Mouse (Mus musculus): ENCODE measurements around the gene Yif1a. TPM values are rescaled to one million over a fixed set of nuclear protein-coding genes. Genes with fewer than 3 reads are reported as not detected.
"Not testable (repeated sequence)": the region's sequence is repeated elsewhere in the genome, so short reads cannot be mapped to it uniquely, and the experiment has no call there.

Gene Yif1a
- total RNA-seq, 1 experiment from 2014 or later, result 10.4 TPM

- no peak for ATAC-seq (replicated peaks; ENCODE audit: insufficient number of reproducible peaks, low FRiP score, low TSS enrichment, poor library complexity, severe bottlenecking)
Observed at GRCm38 (mm10) chr19:5082596-5082995, 5.7 kb upstream of the Yif1a start.

- no peak for ATAC-seq (replicated peaks; ENCODE audit: insufficient number of reproducible peaks, low FRiP score, low TSS enrichment, poor library complexity, severe bottlenecking)
Observed at GRCm38 (mm10) chr19:5083961-5084833, 4.1 kb upstream of the Yif1a start.

GRCm38 (mm10) chr19:5084834-5085144, 3.5 kb upstream of the Yif1a start:
- no peak for ATAC-seq (replicated peaks; ENCODE audit: insufficient number of reproducible peaks, low FRiP score, low TSS enrichment, poor library complexity, severe bottlenecking)

- ATAC-seq (replicated peaks; ENCODE audit: insufficient number of reproducible peaks, low FRiP score, low TSS enrichment, poor library complexity, severe bottlenecking), result no peak
Observed at GRCm38 (mm10) chr19:5085145-5085863, 3.0 kb upstream of the Yif1a start, which contains the start of gene Tmem151a. Gene Tmem151a, minus strand, starts transcription at chr19:5085531.

DNA sequence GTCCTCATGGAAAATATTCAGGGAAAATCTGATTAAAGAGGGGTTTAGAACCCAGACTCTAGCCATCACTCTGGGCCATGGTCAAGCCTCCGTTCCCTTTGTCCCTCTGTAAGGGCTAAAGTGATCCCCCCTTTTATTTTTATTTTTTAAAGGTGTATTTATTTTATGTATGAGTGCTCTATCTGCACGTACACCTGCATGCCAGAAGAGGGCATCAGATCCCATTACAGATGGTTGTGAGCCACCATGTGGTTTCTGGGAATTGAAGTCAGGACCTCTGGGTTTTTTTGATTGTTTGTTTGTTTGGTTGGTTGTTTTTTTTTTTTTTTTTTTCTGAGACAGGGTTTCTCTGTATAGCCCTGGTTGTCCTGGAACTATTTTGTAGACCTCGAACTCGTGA, 1.8 kb upstream of the Yif1a start:
- not testable (repeated sequence) for ATAC-seq (replicated peaks; ENCODE audit: insufficient number of reproducible peaks, low FRiP score, low TSS enrichment, poor library complexity, severe bottlenecking)

GRCm38 (mm10) chr19:5089324-5089723, 986 bp downstream of the Yif1a start:
- ATAC-seq (replicated peaks; ENCODE audit: insufficient number of reproducible peaks, low FRiP score, low TSS enrichment, poor library complexity, severe bottlenecking), result no peak

GRCm38 (mm10) chr19:5092083-5092482, 3.7 kb downstream of the Yif1a start:
- no peak for ATAC-seq (replicated peaks; ENCODE audit: insufficient number of reproducible peaks, low FRiP score, low TSS enrichment, poor library complexity, severe bottlenecking)

- no peak for ATAC-seq (replicated peaks; ENCODE audit: insufficient number of reproducible peaks, low FRiP score, low TSS enrichment, poor library complexity, severe bottlenecking)
Observed at GRCm38 (mm10) chr19:5093481-5094242, 5.3 kb downstream of the Yif1a start.

DNA sequence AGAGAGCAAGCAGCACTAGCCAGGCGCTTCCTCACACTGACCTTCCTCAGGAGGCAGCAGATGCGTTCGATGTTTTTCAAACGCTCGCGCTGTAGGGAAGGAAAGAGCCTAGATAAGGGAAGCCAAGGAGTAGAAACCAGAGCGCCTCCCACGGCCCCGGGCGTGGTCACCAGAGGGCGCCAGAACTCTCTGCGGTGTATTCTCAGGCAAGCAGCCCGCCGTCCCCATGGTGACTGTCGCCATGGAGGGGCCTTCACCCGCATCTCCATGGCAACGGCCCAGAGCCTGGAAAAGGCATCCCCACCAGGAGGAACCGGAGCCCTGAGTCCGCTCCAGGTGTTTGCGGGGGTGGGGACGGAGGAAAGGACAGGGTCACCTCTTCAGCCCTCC, 5.9 kb downstream of the Yif1a start:
- peak; percentile 72 for ATAC-seq (replicated peaks; ENCODE audit: insufficient number of reproducible peaks, low FRiP score, low TSS enrichment, poor library complexity, severe bottlenecking)

DNA sequence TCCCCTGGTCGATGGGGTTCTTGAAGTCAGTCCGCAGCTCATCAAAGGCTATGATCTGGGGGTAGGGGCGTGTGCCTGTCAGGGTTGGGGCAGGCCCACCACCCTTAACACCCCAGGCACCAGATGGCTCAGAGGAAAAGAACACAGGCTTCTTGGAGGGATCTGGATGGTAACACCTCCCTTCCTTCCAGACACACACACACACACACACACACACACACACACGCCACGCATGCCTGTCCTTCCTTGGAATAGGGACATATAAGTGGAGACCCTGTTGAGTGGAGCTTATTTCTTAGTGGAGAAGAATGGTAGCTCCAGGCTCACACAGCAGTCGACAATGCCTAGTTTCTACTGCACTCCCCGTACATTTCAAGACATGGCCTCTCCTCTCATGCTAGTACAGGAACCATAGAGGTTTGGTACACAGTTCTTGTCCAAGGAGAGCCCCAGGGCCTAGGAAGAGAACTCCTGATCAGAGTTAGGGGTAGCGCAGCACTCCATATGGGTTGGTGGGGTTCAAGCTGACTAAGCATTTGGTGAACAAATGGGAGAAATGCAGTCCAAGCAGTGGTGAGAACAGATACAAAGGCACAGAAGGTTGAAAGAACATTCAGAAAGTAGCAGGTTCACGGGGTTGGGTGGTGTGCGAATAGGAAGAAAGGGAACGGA, 6.5 kb downstream of the Yif1a start:
- ATAC-seq (replicated peaks; ENCODE audit: insufficient number of reproducible peaks, low FRiP score, low TSS enrichment, poor library complexity, severe bottlenecking), result no peak

DNA sequence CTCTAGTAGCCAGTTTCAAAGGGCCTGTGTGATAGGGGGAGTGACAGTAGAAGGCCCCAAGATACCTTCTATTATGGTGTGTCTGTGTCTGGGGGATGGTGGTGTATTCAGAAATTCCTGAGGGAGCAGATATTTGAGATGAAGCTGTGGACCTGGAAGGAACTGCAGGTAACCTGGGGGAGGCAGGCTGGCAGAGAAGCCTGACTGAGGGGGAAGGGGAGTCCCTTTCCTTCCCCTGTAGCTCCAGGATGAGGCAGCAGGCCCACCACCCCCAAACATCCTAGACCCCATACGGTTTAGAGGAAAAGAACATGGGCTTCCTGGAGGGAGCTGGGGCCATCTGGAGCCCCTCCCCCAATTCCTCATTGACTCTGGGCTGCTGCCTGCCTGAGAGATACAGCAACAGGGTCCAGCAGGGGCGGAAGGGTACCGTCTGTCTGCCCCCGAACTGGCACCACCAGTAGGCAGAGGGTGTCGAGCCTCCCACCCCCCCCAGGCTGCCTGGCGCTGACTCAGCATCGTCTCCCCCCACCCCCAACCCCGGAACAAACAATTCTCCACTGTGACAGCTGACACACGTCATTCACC, 7.6 kb downstream of the Yif1a start:
- no peak for ATAC-seq (replicated peaks; ENCODE audit: insufficient number of reproducible peaks, low FRiP score, low TSS enrichment, poor library complexity, severe bottlenecking)

- ATAC-seq (replicated peaks; ENCODE audit: insufficient number of reproducible peaks, low FRiP score, low TSS enrichment, poor library complexity, severe bottlenecking), result no peak
Observed at GRCm38 (mm10) chr19:5097521-5098362, 9.4 kb downstream of the Yif1a start.

DNA sequence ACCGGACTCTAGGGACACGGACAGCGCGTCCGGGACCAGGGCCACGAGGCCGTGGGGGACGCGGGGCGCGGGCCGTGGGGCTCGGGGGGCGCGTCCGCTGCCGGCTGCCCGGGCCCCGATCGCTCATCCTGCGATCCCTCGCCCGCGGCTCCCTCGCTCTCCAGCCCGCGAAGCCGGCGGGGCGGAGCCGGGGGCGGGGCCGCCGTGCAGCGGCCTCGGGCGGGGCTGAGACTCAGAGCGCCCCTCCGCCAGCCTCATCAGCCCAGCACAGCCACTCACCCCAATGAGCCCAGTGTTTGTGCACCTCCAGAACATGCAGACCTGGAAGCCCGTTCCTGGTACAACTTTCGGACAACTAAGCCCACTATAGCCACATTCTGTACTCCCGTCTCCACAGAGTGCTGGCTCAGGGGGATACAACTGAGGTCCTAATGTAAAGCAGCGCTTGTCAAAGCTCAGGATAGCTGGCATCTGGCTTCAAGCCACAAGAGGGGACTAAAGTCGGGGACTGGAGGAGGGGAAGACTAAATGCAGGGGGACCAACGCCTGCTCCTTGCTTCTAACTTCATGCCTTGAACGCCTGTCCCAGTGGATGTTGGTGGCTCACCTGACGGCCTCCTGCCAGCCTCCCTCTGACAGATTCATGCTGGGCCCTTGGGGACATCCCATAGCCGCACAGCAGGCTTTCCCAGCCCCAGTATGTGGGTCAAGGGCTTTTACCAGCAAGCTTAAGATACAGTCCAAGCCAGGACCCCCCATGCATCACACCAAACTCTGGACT, 10.2 kb downstream of the Yif1a start, which contains the start of gene Cnih2:
TSS of gene Cnih2 (minus strand) at position 159 of the 781 bp plus-strand sequence.
- ATAC-seq (replicated peaks; ENCODE audit: insufficient number of reproducible peaks, low FRiP score, low TSS enrichment, poor library complexity, severe bottlenecking), result no peak

- no peak for ATAC-seq (replicated peaks; ENCODE audit: insufficient number of reproducible peaks, low FRiP score, low TSS enrichment, poor library complexity, severe bottlenecking)
Observed at GRCm38 (mm10) chr19:5106074-5106473, 17.7 kb downstream of the Yif1a start.

DNA sequence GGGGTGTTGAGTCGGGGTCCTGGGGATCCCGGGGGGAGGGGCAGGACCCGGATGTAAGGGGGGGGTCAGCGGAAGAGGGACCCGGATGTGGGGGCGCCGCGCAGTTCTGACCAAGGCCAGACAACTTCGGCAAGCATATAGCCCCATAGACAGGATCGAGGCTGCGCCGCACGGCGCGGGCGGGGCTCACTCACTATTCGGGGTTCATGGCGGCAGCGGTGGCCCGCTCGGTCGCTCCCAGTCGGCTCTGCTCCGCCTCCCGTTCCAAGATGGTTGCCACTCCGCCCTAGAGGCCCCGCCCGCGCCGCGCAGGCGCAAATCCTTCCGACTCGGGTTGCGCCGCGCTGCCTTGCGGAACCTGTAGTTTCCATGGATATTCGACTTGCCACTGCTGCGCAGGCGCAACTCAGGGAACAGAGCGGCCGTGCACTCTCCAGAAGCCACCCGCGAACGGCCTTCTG, 18.4 kb downstream of the Yif1a start, which contains the start of gene Rab1b:
TSS of gene Rab1b (minus strand) at position 342 of the 461 bp plus-strand sequence.
- peak; percentile 88 for ATAC-seq (replicated peaks; ENCODE audit: insufficient number of reproducible peaks, low FRiP score, low TSS enrichment, poor library complexity, severe bottlenecking)

- no peak for ATAC-seq (replicated peaks; ENCODE audit: insufficient number of reproducible peaks, low FRiP score, low TSS enrichment, poor library complexity, severe bottlenecking)
Observed at GRCm38 (mm10) chr19:5107556-5108270, 19.4 kb downstream of the Yif1a start.

All from monocyte, adult 5-6 weeks (primary cell).